Comparison of ENCODE assay signal across 22 mouse cellular contexts in the genomic region with DNA sequence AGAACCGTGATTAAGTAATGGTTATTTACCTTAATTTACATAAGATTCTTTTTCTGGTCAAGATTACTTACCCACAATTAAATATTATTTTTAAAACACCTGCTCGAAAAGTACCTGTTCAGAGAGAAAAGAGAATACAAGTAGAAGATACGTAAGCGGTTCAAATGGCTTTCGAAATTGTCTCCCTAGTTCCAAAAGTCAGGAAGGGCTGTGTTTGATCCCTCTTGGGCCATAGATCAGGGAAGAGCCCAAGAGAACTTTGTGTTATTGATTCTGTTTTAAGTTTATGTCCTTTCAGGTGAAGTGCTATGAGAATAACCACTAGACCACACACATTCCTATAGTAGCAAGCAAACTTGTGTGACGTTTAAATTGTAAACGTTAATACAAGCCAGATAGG. TPM values are rescaled to one million over a fixed set of nuclear protein-coding genes. Genes with fewer than 3 reads are reported as not detected.
A peak's percentile ranks its signal among the peaks of the same experiment; 100 is the strongest.
DNase-seq lines count a peak whose midpoint lies in the region; ATAC-seq and TF ChIP-seq lines count a peak whose summit lies in the region.
"Had no signal": no experiment of that assay in that cellular context is flagged by ENCODE, and none has a peak within 500 bp of the region (broad histone marks: within the 10 kb centered on the region; RNA-seq: fewer than 3 reads in every experiment).

No protein-coding gene starts in this region.

- no peaks in the 10 kb centered on the region for H3K27me3 ChIP-seq in liver, adult 2 months (ENCODE audit: control insufficient read depth, insufficient read depth, low read length)
- H3K27me3 ChIP-seq in liver, postnatal 0 days (ENCODE audit: insufficient read depth, low read length) = no peaks in the 10 kb centered on the region
- no peaks in the 10 kb centered on the region for H3K27me3 ChIP-seq in liver, embryonic 11.5 days (replicated peaks; ENCODE audit: control insufficient read depth, insufficient read depth, low read length)
- H3K27me3 ChIP-seq in lung, embryonic 16.5 days (ENCODE audit: control insufficient read depth, insufficient read depth, low read depth, low read length) = peaks cover 2% of the 10 kb centered on the region; the same call in 1 of the 2 replicates
- no peaks in the 10 kb centered on the region for H3K27me3 ChIP-seq in lung, postnatal 0 days (replicated peaks; ENCODE audit: insufficient read depth, low read length)
- H3K27me3 ChIP-seq: CH12.LX had no signal

- TF ChIP-seq EP300 in liver, postnatal 0 days (IDR thresholded peaks at IDR 0.05; ENCODE audit: low read depth) = no peak
- TF ChIP-seq EP300 in lung, postnatal 0 days (IDR thresholded peaks at IDR 0.05) = no peak

- H3K27ac ChIP-seq in liver, adult 2 months (replicated peaks; ENCODE audit: insufficient read depth, low read depth, low read length) = peak overlapping the region; percentile 79
- peak overlapping the region; percentile 79 for H3K27ac ChIP-seq in liver, postnatal 0 days (ENCODE audit: low read depth)
- H3K27ac ChIP-seq in liver, embryonic 11.5 days (ENCODE audit: low read depth, low read length) = no peak overlapping the region
- H3K27ac ChIP-seq in lung, embryonic 16.5 days (ENCODE audit: low read length) = no peak overlapping the region
- H3K27ac ChIP-seq in lung, postnatal 0 days (ENCODE audit: low read length) = no peak overlapping the region

- ATAC-seq in liver, postnatal 0 days = peak; percentile 72
- ATAC-seq in liver, embryonic 11.5 days (replicated peaks; ENCODE audit: low FRiP score) = no peak
- ATAC-seq in lung, embryonic 16.5 days (ENCODE audit: low read depth) = no peak
- ATAC-seq in lung, postnatal 0 days = no peak
- ATAC-seq: activated CD4-positive, CD25-positive, alpha-beta regulatory T cell, adult 4 months; CD4-positive, CD25-positive, alpha-beta regulatory T cell, adult 4 months; Patski had no signal

- H3K4me1 ChIP-seq in liver, adult 2 months (ENCODE audit: control insufficient read depth, insufficient read depth, low read length) = peaks cover 16% of the 10 kb centered on the region
- H3K4me1 ChIP-seq in liver, postnatal 0 days (ENCODE audit: insufficient read depth) = peaks cover 8% of the 10 kb centered on the region
- H3K4me1 ChIP-seq in liver, embryonic 11.5 days (replicated peaks; ENCODE audit: control insufficient read depth, insufficient read depth, low read length) = 0 out of 2 replicates have a peak, but pooled peaks cover 2% of the 10 kb centered on the region
- H3K4me1 ChIP-seq in lung, embryonic 16.5 days (replicated peaks; ENCODE audit: control insufficient read depth, insufficient read depth, low read length) = peaks cover 5% of the 10 kb centered on the region; the same call in 1 of the 2 replicates
- no peaks in the 10 kb centered on the region; the same call in 1 of the 2 replicates for H3K4me1 ChIP-seq in lung, adult 2 months (ENCODE audit: control insufficient read depth, insufficient read depth, low read length)
- peaks cover 3% of the 10 kb centered on the region; the same call in 1 of the 2 replicates for H3K4me1 ChIP-seq in lung, postnatal 0 days (ENCODE audit: insufficient read depth, low read depth, low read length)

- no peak overlapping the region; the same call in 1 of the 2 replicates for H3K4me2 ChIP-seq in liver, postnatal 0 days (ENCODE audit: low read depth, low read length)
- H3K4me2 ChIP-seq in liver, embryonic 11.5 days = no peak overlapping the region
- peak overlapping the region; percentile 35 for H3K4me2 ChIP-seq in lung, embryonic 16.5 days (ENCODE audit: low read depth, low read length)
- no peak overlapping the region for H3K4me2 ChIP-seq in lung, postnatal 0 days (replicated peaks; ENCODE audit: low read depth, low read length)

- no peak for TF ChIP-seq POLR2A in liver, adult 2 months (IDR thresholded peaks at IDR 0.05; ENCODE audit: extremely low read depth, insufficient read depth, low read length)
- TF ChIP-seq POLR2A in lung, adult 2 months (IDR thresholded peaks at IDR 0.05; ENCODE audit: borderline replicate concordance, extremely low read depth, low read depth, low read length) = no peak

- no peak for TF ChIP-seq CTCF in liver, adult 2 months (IDR thresholded peaks at IDR 0.05; ENCODE audit: low read depth, low read length)
- TF ChIP-seq CTCF in liver, postnatal 0 days (IDR thresholded peaks at IDR 0.05; ENCODE audit: low read depth) = no peak
- TF ChIP-seq CTCF in lung, adult 2 months (IDR thresholded peaks at IDR 0.05; ENCODE audit: insufficient read depth, low read length) = no peak
- no peak for TF ChIP-seq CTCF in lung, postnatal 0 days (IDR thresholded peaks at IDR 0.05)

- H3K4me3 ChIP-seq in liver, adult 2 months (ENCODE audit: insufficient read depth, low read depth, low read length) = no peak overlapping the region
- no peak overlapping the region for H3K4me3 ChIP-seq in liver, postnatal 0 days (ENCODE audit: low read depth, low read length)
- H3K4me3 ChIP-seq in liver, embryonic 11.5 days (ENCODE audit: low read depth, low read length) = no peak overlapping the region
- H3K4me3 ChIP-seq in lung, embryonic 16.5 days (ENCODE audit: low read length) = no peak overlapping the region
- H3K4me3 ChIP-seq in lung, adult 2 months (replicated peaks; ENCODE audit: extremely low read depth, low read depth, low read length) = no peak overlapping the region
- H3K4me3 ChIP-seq in lung, postnatal 0 days (ENCODE audit: low read depth, low read length) = no peak overlapping the region

- H3K36me3 ChIP-seq in liver, adult 2 months (ENCODE audit: control insufficient read depth, insufficient read depth, low read length) = no peaks in the 10 kb centered on the region
- H3K36me3 ChIP-seq in liver, postnatal 0 days (replicated peaks; ENCODE audit: insufficient read depth, low read length) = no peaks in the 10 kb centered on the region
- H3K36me3 ChIP-seq in liver, embryonic 11.5 days (ENCODE audit: control insufficient read depth, insufficient read depth, low read length) = no peaks in the 10 kb centered on the region
- no peaks in the 10 kb centered on the region for H3K36me3 ChIP-seq in lung, embryonic 16.5 days (ENCODE audit: control insufficient read depth, insufficient read depth, low read length)
- H3K36me3 ChIP-seq in lung, postnatal 0 days (ENCODE audit: insufficient read depth, low read length) = no peaks in the 10 kb centered on the region
- H3K36me3 ChIP-seq: G1E had no signal

- WGBS in liver, adult 2 months = 30% methylated on average over 7 of the region's 7 CpGs
- WGBS in liver, postnatal 0 days (ENCODE audit: insufficient replicate concordance) = 67% methylated on average over 7 of the region's 7 CpGs
- 86% methylated on average over 7 of the region's 7 CpGs for WGBS in liver, embryonic 11.5 days
- 61% methylated on average over 7 of the region's 7 CpGs for WGBS in lung, embryonic 16.5 days
- 61% methylated on average over 7 of the region's 7 CpGs for WGBS in lung, adult 2 months
- WGBS in lung, postnatal 0 days = 57% methylated on average over 7 of the region's 7 CpGs

- DNase-seq in liver, adult 2 months (ENCODE audit: extremely low read depth, low read depth, low spot score) = peak; percentile 94
- DNase-seq in liver = no peak
- no peak for DNase-seq in liver, postnatal 0 days
- no peak for DNase-seq in liver, embryonic 11.5 days (ENCODE audit: low spot score)
- DNase-seq in lung, adult 2 months = no peak
- DNase-seq in lung, postnatal 0 days (ENCODE audit: low spot score) = peak; percentile 25
- DNase-seq in lung, postnatal 14 days = no peak
- DNase-seq: adrenal gland, adult 2 months; adrenal gland, adult 8-10 months; adrenal gland, postnatal 10 days; adrenal gland, postnatal 14 days; adrenal gland, postnatal 25 days; adrenal gland, postnatal 36 days; B cell, adult 2 months; cerebellum, adult 11 months; cerebellum, adult 11-12 months had no signal

- no peak overlapping the region for H3K9ac ChIP-seq in liver, adult 2 months (ENCODE audit: low read depth, low read length)
- H3K9ac ChIP-seq in liver, postnatal 0 days (replicated peaks) = no peak overlapping the region
- no peak overlapping the region for H3K9ac ChIP-seq in liver, embryonic 11.5 days (ENCODE audit: low read depth, low read length)
- no peak overlapping the region for H3K9ac ChIP-seq in lung, embryonic 16.5 days (ENCODE audit: low read length)
- H3K9ac ChIP-seq in lung, postnatal 0 days (replicated peaks; ENCODE audit: low read depth) = no peak overlapping the region

- H3K79me2 ChIP-seq in liver, adult 2 months (ENCODE audit: control insufficient read depth, insufficient read depth, low read length) = no peaks in the 10 kb centered on the region; the same call in 1 of the 2 replicates

- no peaks in the 10 kb centered on the region for H3K9me3 ChIP-seq in liver, postnatal 0 days (ENCODE audit: low read length)
- H3K9me3 ChIP-seq in liver, embryonic 11.5 days (ENCODE audit: control insufficient read depth, low read length) = no peaks in the 10 kb centered on the region
- H3K9me3 ChIP-seq in lung, embryonic 16.5 days (ENCODE audit: control insufficient read depth, low read length) = no peaks in the 10 kb centered on the region
- H3K9me3 ChIP-seq in lung, postnatal 0 days (ENCODE audit: low read length) = no peaks in the 10 kb centered on the region
- H3K9me3 ChIP-seq: G1E had no signal

RNA-seq across cellular contexts. Expression of gene Rwdd3, which starts 16.0 kb away (rescaled TPM):
- total RNA-seq in liver, adult 2 months (2014; rRNA removed) = 10.5 and 12.9 TPM in 2 replicates
- polyA plus RNA-seq in liver, adult 2 months (2012; rRNA removed) = 2.5 and 3.5 TPM in 2 replicates
- polyA plus RNA-seq in liver, postnatal 0 days (2015; fragmentation: Nextera tagmentation; extraction: Ambion mirVana) = 5.9 and 8.2 TPM in 2 replicates
- polyA plus RNA-seq in liver, embryonic 11.5 days (2014; fragmentation: Nextera tagmentation; extraction: Ambion mirVana) = 2.9 and 3.7 TPM in 2 replicates
- polyA plus RNA-seq in lung, embryonic 16.5 days (2015; fragmentation: Nextera tagmentation; extraction: Ambion mirVana) = 5.0 and 5.1 TPM in 2 replicates
- 1.6 and 3.3 TPM in 2 replicates for polyA plus RNA-seq in lung, adult 2 months (2012; rRNA removed)
- polyA plus RNA-seq in lung, postnatal 0 days (2015; fragmentation: Nextera tagmentation; extraction: Ambion mirVana) = 5.1 and 6.2 TPM in 2 replicates

Comparison
In these comparisons a context has a peak if more than half of its experiments do, and no peak if none do; other contexts are left out.
1. DNase-seq: peak in liver, adult 2 months (single experiment) and lung, postnatal 0 days (single experiment); none in liver (single experiment), liver, postnatal 0 days (single experiment), liver, embryonic 11.5 days (single experiment), lung, adult 2 months (single experiment) and lung, postnatal 14 days (single experiment).
2. H3K27ac ChIP-seq: peak in liver, adult 2 months (single experiment) and liver, postnatal 0 days (single experiment); none in liver, embryonic 11.5 days (single experiment), lung, embryonic 16.5 days (single experiment) and lung, postnatal 0 days (single experiment).